Mouse (Mus musculus) fat pad, adult 2 months (tissue): ENCODE data around the gene Ephb2.

Experiments used
- DNase-seq: peaks from one replicate; pipeline ENCODE4 v3.0.0-alpha.2; 2011; ENCODE audit warnings: low read depth, low spot score; ENCODE audit errors: extremely low read depth

The Ephb2 gene

GRCm38 (mm10) chr4:136835621-136836386 is at the start of gene Ephb2:
Ephb2 (minus strand) TSS chr4:136835988.
- no peak for DNase-seq

- no peak for DNase-seq
These were observed 42.8 kb upstream of the Ephb2 start for GRCm38 (mm10) chr4:136878601-136879000.

GRCm38 (mm10) chr4:136878171-136878570 is 42.4 kb upstream of the Ephb2 start:
- no peak for DNase-seq

GRCm38 (mm10) chr4:136876971-136877370 is 41.2 kb upstream of the Ephb2 start:
- no peak for DNase-seq

- DNase-seq: no peak
These were observed 39.2 kb upstream of the Ephb2 start for GRCm38 (mm10) chr4:136875012-136875411.

GRCm38 (mm10) chr4:136868371-136868770 is 32.6 kb upstream of the Ephb2 start:
- DNase-seq: no peak

GRCm38 (mm10) chr4:136867690-136868345 is 32.0 kb upstream of the Ephb2 start:
- no peak for DNase-seq

GRCm38 (mm10) chr4:136865531-136865930 is 29.7 kb upstream of the Ephb2 start:
- no peak for DNase-seq

- DNase-seq: no peak
These were observed 29.1 kb upstream of the Ephb2 start for GRCm38 (mm10) chr4:136864751-136865470.

GRCm38 (mm10) chr4:136863517-136863916 is 27.7 kb upstream of the Ephb2 start:
- no peak for DNase-seq

- no peak for DNase-seq
These were observed 26.6 kb upstream of the Ephb2 start for GRCm38 (mm10) chr4:136862411-136862810.

- no peak for DNase-seq
These were observed 26.0 kb upstream of the Ephb2 start for GRCm38 (mm10) chr4:136861806-136862205.

GRCm38 (mm10) chr4:136860022-136860421 is 24.2 kb upstream of the Ephb2 start:
- DNase-seq: no peak

GRCm38 (mm10) chr4:136855081-136855480 is 19.3 kb upstream of the Ephb2 start:
- DNase-seq: no peak

- DNase-seq: no peak
These were observed 17.2 kb upstream of the Ephb2 start for GRCm38 (mm10) chr4:136852989-136853388.

GRCm38 (mm10) chr4:136852119-136852518 is 16.3 kb upstream of the Ephb2 start:
- no peak for DNase-seq

GRCm38 (mm10) chr4:136848565-136848964 is 12.8 kb upstream of the Ephb2 start:
- DNase-seq: no peak

GRCm38 (mm10) chr4:136847166-136847565 is 11.4 kb upstream of the Ephb2 start:
- no peak for DNase-seq

GRCm38 (mm10) chr4:136842802-136843201 is 7.0 kb upstream of the Ephb2 start:
- DNase-seq: no peak

GRCm38 (mm10) chr4:136842033-136842432 is 6.2 kb upstream of the Ephb2 start:
- DNase-seq: no peak

GRCm38 (mm10) chr4:136841056-136841455 is 5.3 kb upstream of the Ephb2 start:
- no peak for DNase-seq

- DNase-seq: no peak
These were observed 2.7 kb upstream of the Ephb2 start for GRCm38 (mm10) chr4:136838462-136838861.
